Mouse (Mus musculus): ENCODE data around the gene Nell2.

Nell2 gene

GRCm38 (mm10) chr15:95354806-95355205, 173.6 kb downstream of the Nell2 start:
- in situ Hi-C loops (cut with MseI, MboI) = no loop called here

- in situ Hi-C loops (cut with MseI, MboI) = no loop called here
Measured at GRCm38 (mm10) chr15:95334323-95335296, 193.7 kb downstream of the Nell2 start.

- in situ Hi-C loops (cut with MseI, MboI) = no loop called here
Measured at GRCm38 (mm10) chr15:95333229-95333628, 195.1 kb downstream of the Nell2 start.

GRCm38 (mm10) chr15:95330926-95331325, 197.4 kb downstream of the Nell2 start:
- in situ Hi-C loops (cut with MseI, MboI) = no loop called here

GRCm38 (mm10) chr15:95322744-95323143, 205.6 kb downstream of the Nell2 start:
- in situ Hi-C loops (cut with MseI, MboI) = no loop called here

- in situ Hi-C loops (cut with MseI, MboI) = no loop called here
Measured at GRCm38 (mm10) chr15:95316626-95317025, 211.7 kb downstream of the Nell2 start.

GRCm38 (mm10) chr15:95314808-95315145, 213.6 kb downstream of the Nell2 start:
- in situ Hi-C loops (cut with MseI, MboI) = no loop called here

- in situ Hi-C loops (cut with MseI, MboI) = no loop called here
Measured at GRCm38 (mm10) chr15:95314121-95314807, 214.1 kb downstream of the Nell2 start.

- in situ Hi-C loops (cut with MseI, MboI) = no loop called here
Measured at GRCm38 (mm10) chr15:95313286-95313685, 215.1 kb downstream of the Nell2 start.

GRCm38 (mm10) chr15:95304102-95304501, 224.3 kb downstream of the Nell2 start:
- in situ Hi-C loops (cut with MseI, MboI) = no loop called here

- in situ Hi-C loops (cut with MseI, MboI) = no loop called here
Measured at GRCm38 (mm10) chr15:95296561-95296960, 231.8 kb downstream of the Nell2 start.

GRCm38 (mm10) chr15:95289047-95289446, 239.3 kb downstream of the Nell2 start:
- in situ Hi-C loops (cut with MseI, MboI) = no loop called here

GRCm38 (mm10) chr15:95285199-95285598, 243.2 kb downstream of the Nell2 start:
- in situ Hi-C loops (cut with MseI, MboI) = no loop called here

GRCm38 (mm10) chr15:95280986-95281385, 247.4 kb downstream of the Nell2 start:
- in situ Hi-C loops (cut with MseI, MboI) = no loop called here

GRCm38 (mm10) chr15:95278001-95278400, 250.4 kb downstream of the Nell2 start:
- in situ Hi-C loops (cut with MseI, MboI) = no loop called here

- in situ Hi-C loops (cut with MseI, MboI) = no loop called here
Measured at GRCm38 (mm10) chr15:95276556-95276955, 251.8 kb downstream of the Nell2 start.

- in situ Hi-C loops (cut with MseI, MboI) = no loop called here
Measured at GRCm38 (mm10) chr15:95275553-95275952, 252.8 kb downstream of the Nell2 start.

GRCm38 (mm10) chr15:95273236-95273635, 255.1 kb downstream of the Nell2 start:
- in situ Hi-C loops (cut with MseI, MboI) = no loop called here

- in situ Hi-C loops (cut with MseI, MboI) = no loop called here
Measured at GRCm38 (mm10) chr15:95272167-95272566, 256.2 kb downstream of the Nell2 start.

GRCm38 (mm10) chr15:95259671-95260450, 268.5 kb downstream of the Nell2 start:
- in situ Hi-C loops (cut with MseI, MboI) = no loop called here

GRCm38 (mm10) chr15:95257131-95257530, 271.2 kb downstream of the Nell2 start:
- in situ Hi-C loops (cut with MseI, MboI) = no loop called here

GRCm38 (mm10) chr15:95245516-95245915, 282.8 kb downstream of the Nell2 start:
- in situ Hi-C loops (cut with MseI, MboI) = no loop called here
